Mouse (Mus musculus) cerebellum, postnatal 25 days (tissue): Measurements from ENCODE around the gene Mrps34.

Experiments used
- DNase-seq, 2 experiments: peaks; one replicate each; pipeline ENCODE4 v3.0.0; 2021; ENCODE audit warnings: mixed read lengths in 2 of 2

Mrps34 gene

GRCm38 (mm10) chr17:24894995-24895547 lies at the start of gene Mrps34, which contains the start of gene Eme2:
Mrps34 (plus strand) TSS chr17:24895116.
Eme2 (minus strand) TSS chr17:24895087.
- DNase-seq = peak; percentile 87 to 91

- no peak for DNase-seq
These were observed 47.5 kb upstream of the Mrps34 start for GRCm38 (mm10) chr17:24847386-24847785.

GRCm38 (mm10) chr17:24848600-24849031 lies 46.3 kb upstream of the Mrps34 start:
- no peak for DNase-seq

- DNase-seq = no peak
These were observed 45.2 kb upstream of the Mrps34 start for GRCm38 (mm10) chr17:24849733-24850064.

- DNase-seq = peak; percentile 95 to 97
These were observed 44.7 kb upstream of the Mrps34 start, which contains the start of gene Fahd1 for GRCm38 (mm10) chr17:24850065-24850772. Fahd1 (minus strand) TSS chr17:24850364.

GRCm38 (mm10) chr17:24850773-24851127 lies 44.2 kb upstream of the Mrps34 start:
- DNase-seq = no peak

- DNase-seq = no peak
These were observed 43.4 kb upstream of the Mrps34 start for GRCm38 (mm10) chr17:24851381-24852125.

GRCm38 (mm10) chr17:24855838-24856464 lies 39.0 kb upstream of the Mrps34 start:
- no peak for DNase-seq

- DNase-seq = no peak
These were observed 38.3 kb upstream of the Mrps34 start for GRCm38 (mm10) chr17:24856589-24856988.

- DNase-seq = no peak
These were observed 37.0 kb upstream of the Mrps34 start for GRCm38 (mm10) chr17:24857831-24858470.

GRCm38 (mm10) chr17:24858967-24859366 lies 35.9 kb upstream of the Mrps34 start:
- DNase-seq = peak; percentile 48 to 60

- no peak for DNase-seq
These were observed 34.8 kb upstream of the Mrps34 start for GRCm38 (mm10) chr17:24860076-24860475.

GRCm38 (mm10) chr17:24861785-24862184 lies 33.1 kb upstream of the Mrps34 start:
- DNase-seq = no peak

- peak; percentile 90 to 92 for DNase-seq
These were observed 29.1 kb upstream of the Mrps34 start, which contains the start of gene Igfals for GRCm38 (mm10) chr17:24865776-24866175. Igfals (plus strand) TSS chr17:24865997.

- DNase-seq = no peak
These were observed 27.0 kb upstream of the Mrps34 start for GRCm38 (mm10) chr17:24867914-24868313.

- DNase-seq = no peak
These were observed 21.1 kb upstream of the Mrps34 start for GRCm38 (mm10) chr17:24873695-24874404.

GRCm38 (mm10) chr17:24874405-24874745 lies 20.5 kb upstream of the Mrps34 start:
- no peak for DNase-seq

- DNase-seq = peak in 1 of 2 experiments; percentile 2
These were observed 19.9 kb upstream of the Mrps34 start for GRCm38 (mm10) chr17:24874989-24875388.

- DNase-seq = peak in 1 of 2 experiments; percentile 14
These were observed 17.4 kb upstream of the Mrps34 start for GRCm38 (mm10) chr17:24877336-24878116.

GRCm38 (mm10) chr17:24878117-24878397 lies 16.9 kb upstream of the Mrps34 start:
- peak in 1 of 2 experiments; percentile 28 for DNase-seq

GRCm38 (mm10) chr17:24878531-24878930 lies 16.4 kb upstream of the Mrps34 start:
- DNase-seq = peak in 1 of 2 experiments; percentile 3
